Mouse (Mus musculus) cortical plate, adult 2 months (tissue): ENCODE data around the gene Ctss. TPM values are rescaled to one million over a fixed set of nuclear protein-coding genes. Genes with fewer than 3 reads are reported as not detected.
A peak's percentile ranks its signal among the peaks of the same experiment; 100 is the strongest.

Experiments used
- H3K27ac ChIP-seq: fragments of 200-500 bp; 2 replicates; pipeline ENCODE4 v1.5.1; 2012; ENCODE audit warnings: low read length, control low read depth, inconsistent platforms; ENCODE audit not compliant: insufficient read depth
- H3K4me1 ChIP-seq: fragments of 200-500 bp; 2 replicates; pipeline ENCODE4 v1.6.1; 2011; ENCODE audit warnings: low read length; ENCODE audit not compliant: control insufficient read depth, insufficient read depth
- H3K4me3 ChIP-seq: fragments of 200-500 bp; 2 replicates; pipeline ENCODE4 v1.5.1; 2011; ENCODE audit warnings: mild to moderate bottlenecking, low read length, control low read depth; ENCODE audit not compliant: insufficient read depth
- CTCF ChIP-seq: fragments of 200-500 bp; IDR thresholded peaks from 2 replicates; pipeline ENCODE4 v1.5.1; 2011; ENCODE audit warnings: mild to moderate bottlenecking, control low read depth, low read length; ENCODE audit not compliant: insufficient read depth; ENCODE audit errors: extremely low read depth
- POLR2A ChIP-seq: fragments of 200-500 bp; IDR thresholded peaks from 2 replicates; pipeline ENCODE4 v1.6.1; 2011; ENCODE audit warnings: mild to moderate bottlenecking, low read length, control low read depth; ENCODE audit not compliant: insufficient read depth; ENCODE audit errors: extremely low read depth
- polyA plus RNA-seq: library from polyadenylated mRNA; depleted of rRNA; stranded (reverse); fragments of >200 nt; gene quantifications from 2 replicates; pipeline ENCODE4 v1.2.3, GENCODE M21; 2012; rRNA removed

Ctss gene
- polyA plus RNA-seq, 1 experiment: 95.5 TPM

DNA sequence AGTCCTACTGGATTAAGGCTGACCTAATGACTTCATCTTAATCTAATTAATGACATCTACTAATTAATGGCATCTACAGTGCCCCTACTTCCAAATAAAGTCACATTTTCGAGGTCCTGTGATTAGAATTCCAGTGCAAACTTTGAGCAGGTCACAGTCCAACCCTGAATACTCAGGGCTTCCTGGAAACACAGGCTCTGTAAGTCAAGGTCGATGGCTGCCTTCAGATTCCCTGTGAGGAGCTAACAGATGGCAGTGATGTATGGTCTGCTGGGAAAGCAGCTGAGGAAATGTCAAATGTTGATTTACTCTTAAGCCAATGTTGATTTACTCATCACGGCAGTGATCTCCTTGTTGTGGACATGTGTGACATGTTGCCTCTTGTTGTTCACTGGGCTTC lies 27.4 kb downstream of the Ctss start:
- Histone ChIP-seq H3K4me3 (no peak overlapping the region), H3K27ac (no peak overlapping the region), H3K4me1 (no peaks in the 10 kb centered on the region)
- TF ChIP-seq POLR2A: no peak
- no peak for TF ChIP-seq CTCF

GRCm38 (mm10) chr3:95559437-95559836 lies 32.9 kb downstream of the Ctss start, which contains the start of gene Hormad1:
Gene Hormad1 (plus strand): TSS chr3:95559677.
- no peak within 1 kb of the TSS for H3K4me3 ChIP-seq
- TF ChIP-seq POLR2A (no peak), CTCF (no peak)
- H3K27ac ChIP-seq: no peak within 1 kb of the TSS
- no peaks in the 10 kb centered on the region for H3K4me1 ChIP-seq

- Histone ChIP-seq H3K4me3 (no peak overlapping the region), H3K4me1 (no peaks in the 10 kb centered on the region), H3K27ac (no peak overlapping the region)
- no peak for TF ChIP-seq POLR2A
- TF ChIP-seq CTCF: no peak
Measured at GRCm38 (mm10) chr3:95560738-95561137, 34.2 kb downstream of the Ctss start.

DNA sequence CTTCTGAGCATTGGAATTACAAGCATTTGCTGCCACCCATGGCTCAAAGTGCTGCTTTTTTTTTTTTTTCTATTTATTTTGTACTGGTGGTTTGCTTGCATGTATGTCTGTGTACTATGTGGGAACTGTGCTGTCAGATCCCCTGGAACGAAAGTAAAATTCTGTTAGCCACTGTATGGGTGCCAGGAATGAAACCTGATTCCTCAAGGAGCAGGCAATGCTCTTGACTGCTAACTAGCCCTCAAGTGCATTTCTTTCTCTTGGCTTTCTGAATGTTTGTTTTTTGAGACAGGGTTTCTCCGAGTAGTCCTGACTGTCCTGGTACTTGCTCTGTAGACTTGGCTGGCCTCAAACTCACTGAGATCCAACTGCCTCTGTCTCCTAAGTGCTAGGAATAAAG lies 35.2 kb downstream of the Ctss start:
- H3K27ac ChIP-seq: no peak overlapping the region
- TF ChIP-seq POLR2A (no peak), CTCF (no peak)
- no peaks in the 10 kb centered on the region for H3K4me1 ChIP-seq
- no peak overlapping the region for H3K4me3 ChIP-seq

DNA sequence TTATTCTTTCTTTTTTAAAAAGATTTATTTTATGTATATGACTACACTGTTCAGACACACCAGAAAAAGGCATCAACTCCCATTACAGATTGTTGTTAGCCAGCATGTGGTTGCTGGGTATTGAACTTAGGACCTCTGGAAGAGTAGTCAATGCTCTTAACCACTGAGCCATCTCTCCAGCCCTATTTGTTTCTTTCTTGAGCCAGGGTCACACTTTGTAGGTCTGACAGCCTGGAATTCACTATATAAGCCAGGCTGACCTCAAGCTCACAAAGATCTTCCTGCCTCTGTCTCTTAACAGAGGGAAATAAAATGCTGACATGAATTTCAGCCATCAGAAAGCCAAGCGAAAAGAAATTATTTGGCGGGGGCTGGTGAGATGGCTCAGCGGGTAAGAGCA lies 43.0 kb downstream of the Ctss start:
- H3K4me1 ChIP-seq: no peaks in the 10 kb centered on the region
- no peak overlapping the region for H3K27ac ChIP-seq
- no peak overlapping the region for H3K4me3 ChIP-seq
- TF ChIP-seq CTCF (no peak), POLR2A (no peak)

DNA sequence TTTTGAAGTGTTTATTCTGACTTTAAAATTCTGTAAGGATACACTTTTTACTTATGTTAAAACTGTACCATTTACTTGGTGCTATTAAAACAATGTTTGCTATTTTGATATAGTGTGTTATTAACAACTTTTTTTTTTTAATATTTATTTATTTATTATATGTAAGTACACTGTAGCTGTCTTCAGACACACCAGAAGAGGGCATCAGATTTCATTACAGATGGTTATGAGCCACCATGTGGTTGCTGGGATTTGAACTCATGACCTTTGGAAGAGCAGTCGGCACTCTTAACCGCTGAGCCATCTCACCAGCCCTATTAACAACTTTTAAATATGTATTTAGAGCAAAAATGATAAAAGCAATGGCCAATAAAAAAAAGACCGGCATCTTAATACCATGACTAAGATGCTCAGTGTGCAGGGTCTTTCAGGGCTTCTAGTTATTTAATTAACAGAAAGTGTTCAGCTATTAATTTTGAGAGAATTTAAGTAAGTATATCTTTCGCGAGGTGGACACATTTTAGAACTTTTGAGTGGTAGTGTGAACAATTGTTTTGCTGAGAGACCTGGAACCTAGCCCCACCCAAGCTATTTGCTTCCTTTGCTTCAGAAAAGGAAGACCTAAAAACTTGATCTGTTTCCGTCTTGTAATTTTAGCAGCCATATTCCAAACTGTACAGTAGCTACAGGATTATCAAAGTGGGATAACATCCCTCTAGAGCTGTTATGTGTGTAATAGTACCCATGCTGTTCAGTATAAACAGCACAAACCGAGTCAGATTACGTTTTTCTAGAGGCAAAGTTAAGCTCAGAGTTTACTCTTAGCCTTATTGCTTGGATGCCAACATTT lies 61.4 kb downstream of the Ctss start:
- no peak overlapping the region for H3K27ac ChIP-seq
- H3K4me3 ChIP-seq: no peak overlapping the region; the same call in 1 of the 2 replicates
- TF ChIP-seq POLR2A (no peak), CTCF (no peak)
- H3K4me1 ChIP-seq: no peaks in the 10 kb centered on the region

- no peak within 1 kb of the TSS for H3K27ac ChIP-seq
- TF ChIP-seq CTCF (no peak), POLR2A (peak; percentile 43; the same call in 1 of the 2 replicates)
- no peaks in the 10 kb centered on the region for H3K4me1 ChIP-seq
- H3K4me3 ChIP-seq: peak within 1 kb of the TSS; percentile 72
Measured at GRCm38 (mm10) chr3:95588604-95589086, 62.1 kb downstream of the Ctss start, which contains the start of gene Golph3l. Gene Golph3l (plus strand): TSS chr3:95588934.

GRCm38 (mm10) chr3:95598734-95599133 lies 72.1 kb downstream of the Ctss start:
- H3K27ac ChIP-seq: no peak overlapping the region
- no peak for TF ChIP-seq CTCF
- TF ChIP-seq POLR2A: no peak
- no peak overlapping the region for H3K4me3 ChIP-seq
- H3K4me1 ChIP-seq: no peaks in the 10 kb centered on the region

- H3K4me1 ChIP-seq: no peaks in the 10 kb centered on the region
- H3K4me3 ChIP-seq: no peak overlapping the region
- H3K27ac ChIP-seq: no peak overlapping the region
- no peak for TF ChIP-seq POLR2A
- no peak for TF ChIP-seq CTCF
Measured at GRCm38 (mm10) chr3:95601287-95601686, 74.7 kb downstream of the Ctss start.

Other genes with a start within 250 kb of the Ctss start
- 29.6 and 33.9 TPM in 2 replicates for gene Mindy1, start 245.4 kb upstream of the Ctss start, polyA plus RNA-seq
- 24.8 and 26.2 TPM in 2 replicates for gene Prune1, start 244.7 kb upstream of the Ctss start, polyA plus RNA-seq
- gene Anxa9, start 219.6 kb upstream of the Ctss start, polyA plus RNA-seq: 2.3 and 2.4 TPM in 2 replicates
- gene Cers2, start 212.0 kb upstream of the Ctss start, polyA plus RNA-seq: 101 and 110 TPM in 2 replicates
- gene Setdb1, start 169.6 kb upstream of the Ctss start, polyA plus RNA-seq: 34.6 and 37.5 TPM in 2 replicates
- not detected in 2 replicates for gene 4930558C23Rik, start 123.9 kb upstream of the Ctss start, polyA plus RNA-seq
- gene Arnt, start 92.4 kb upstream of the Ctss start, polyA plus RNA-seq: 42.3 and 47.6 TPM in 2 replicates
- gene Ctsk, start 27.5 kb upstream of the Ctss start, polyA plus RNA-seq: 5.5 and 6.7 TPM in 2 replicates
- gene Hormad1, start 32.9 kb downstream of the Ctss start, polyA plus RNA-seq: not detected in 2 replicates
- gene Golph3l, start 62.1 kb downstream of the Ctss start, polyA plus RNA-seq: 15.5 and 15.9 TPM in 2 replicates
- 149 and 155 TPM in 2 replicates for gene Ensa, start 98.2 kb downstream of the Ctss start, polyA plus RNA-seq
- 37.7 and 39.5 TPM in 2 replicates for gene Mcl1, start 132.0 kb downstream of the Ctss start, polyA plus RNA-seq
- 6.0 and 6.4 TPM in 2 replicates for gene Adamtsl4, start 161.1 kb downstream of the Ctss start, polyA plus RNA-seq
- 15.6 and 15.7 TPM in 2 replicates for gene Ecm1, start 212.8 kb downstream of the Ctss start, polyA plus RNA-seq
- gene Tars2, start 233.4 kb downstream of the Ctss start, polyA plus RNA-seq: 38.6 and 39.3 TPM in 2 replicates